9 mouse cellular contexts compared by ENCODE assay signal in genomic region chr13:13835180-13835579, GRCm38 (mm10). TPM values are rescaled to one million over a fixed set of nuclear protein-coding genes. Genes with fewer than 3 reads are reported as not detected.
DNase-seq lines count a peak whose midpoint lies in the region; ATAC-seq and TF ChIP-seq lines count a peak whose summit lies in the region.
"Had no signal": no experiment of that assay in that cellular context is flagged by ENCODE, and none has a peak within 500 bp of the region (broad histone marks: within the 10 kb centered on the region; RNA-seq: fewer than 3 reads in every experiment).

No protein-coding gene starts in this region.

- H3K4me3 ChIP-seq in kidney, embryonic 14.5 days (ENCODE audit: low read length) = no peak overlapping the region
- no peak overlapping the region for H3K4me3 ChIP-seq in MEL (ENCODE audit: control insufficient read depth in 1 of 2, insufficient read depth in 1 of 2, low read depth in 2 of 2, low read length in 2 of 2)
- H3K4me3 ChIP-seq in cortical plate, adult 2 months (ENCODE audit: insufficient read depth, low read length) = no peak overlapping the region
- H3K4me3 ChIP-seq in forebrain, embryonic 13.5 days = no peak overlapping the region
- H3K4me3 ChIP-seq: limb, embryonic 15.5 days had no signal

- H3K9me3 ChIP-seq in kidney, embryonic 14.5 days (ENCODE audit: control insufficient read depth, low read length) = peaks cover 4% of the 10 kb centered on the region
- H3K9me3 ChIP-seq in MEL (replicated peaks; ENCODE audit: insufficient read depth, low read length) = no peaks in the 10 kb centered on the region
- peaks cover 15% of the 10 kb centered on the region for H3K9me3 ChIP-seq in forebrain, embryonic 13.5 days (replicated peaks)

- no peak for TF ChIP-seq POLR2A in MEL (IDR thresholded peaks at IDR 0.05; ENCODE audit: control insufficient read depth in 1 of 2, insufficient read depth in 1 of 2, low read depth in 1 of 2, low read length in 2 of 2, poor library complexity in 1 of 2)
- TF ChIP-seq POLR2A in cortical plate, adult 2 months (IDR thresholded peaks at IDR 0.05; ENCODE audit: extremely low read depth, insufficient read depth, low read length) = no peak

- WGBS in kidney, embryonic 14.5 days = 66% methylated on average over 2 of the region's 2 CpGs
- 68% methylated on average over 2 of the region's 2 CpGs for WGBS in forebrain, embryonic 13.5 days

- H3K36me3 ChIP-seq in kidney, embryonic 14.5 days (ENCODE audit: control insufficient read depth, insufficient read depth, low read length) = no peaks in the 10 kb centered on the region
- no peaks in the 10 kb centered on the region for H3K36me3 ChIP-seq in MEL (ENCODE audit: control insufficient read depth in 1 of 2, insufficient read depth in 2 of 2, low read length in 2 of 2)
- no peaks in the 10 kb centered on the region for H3K36me3 ChIP-seq in forebrain, embryonic 13.5 days (ENCODE audit: poor library complexity, severe bottlenecking)
- H3K36me3 ChIP-seq: limb, embryonic 15.5 days had no signal

- ATAC-seq in kidney, embryonic 14.5 days (ENCODE audit: low FRiP score, low TSS enrichment) = no peak
- no peak for ATAC-seq in forebrain, embryonic 13.5 days

- TF ChIP-seq CTCF in MEL (IDR thresholded peaks at IDR 0.05 in 2 of 3, conservative IDR thresholded peaks at IDR 0.05 in 1 of 3; ENCODE audit: control insufficient read depth in 1 of 3, insufficient read depth in 1 of 3, low read depth in 2 of 3, low read length in 3 of 3, poor library complexity in 1 of 3, severe bottlenecking in 1 of 3) = peak; percentile 58 to 88 (median 86)
- TF ChIP-seq CTCF in cortical plate, adult 2 months (IDR thresholded peaks at IDR 0.05; ENCODE audit: extremely low read depth, insufficient read depth, low read length) = 0 out of 2 replicates have a peak, but pooled peaks have one; percentile 7

- TF ChIP-seq RAD21 in MEL (IDR thresholded peaks at IDR 0.05; ENCODE audit: low read depth, low read length) = peak; percentile 87

- H3K27ac ChIP-seq in kidney, embryonic 14.5 days (ENCODE audit: low read depth, low read length) = no peak overlapping the region
- H3K27ac ChIP-seq in MEL (ENCODE audit: control insufficient read depth, low read depth, low read length) = no peak overlapping the region
- no peak overlapping the region for H3K27ac ChIP-seq in cortical plate, adult 2 months (ENCODE audit: insufficient read depth, low read length)
- H3K27ac ChIP-seq in forebrain, embryonic 13.5 days = no peak overlapping the region
- H3K27ac ChIP-seq: limb, embryonic 15.5 days had no signal

- H3K4me2 ChIP-seq in kidney, embryonic 14.5 days (replicated peaks; ENCODE audit: low read depth, low read length) = no peak overlapping the region
- no peak overlapping the region for H3K4me2 ChIP-seq in forebrain, embryonic 13.5 days
- H3K4me2 ChIP-seq: heart, embryonic 11.5 days; limb, embryonic 15.5 days had no signal

- DNase-seq in kidney, postnatal 10 days = peak; percentile 15
- DNase-seq in MEL (ENCODE audit: low read depth, low spot score) = peak; percentile 75
- peak; percentile 22 to 68 for DNase-seq in spleen, postnatal 4 days (ENCODE audit: low spot score in 2 of 2)
- DNase-seq in layer of hippocampus, postnatal 36 days = no peak

- H3K9ac ChIP-seq in kidney, embryonic 14.5 days (ENCODE audit: low read depth, low read length) = no peak overlapping the region
- H3K9ac ChIP-seq in MEL (ENCODE audit: control insufficient read depth, low read depth, low read length, poor library complexity, severe bottlenecking) = no peak overlapping the region
- H3K9ac ChIP-seq in forebrain, embryonic 13.5 days = no peak overlapping the region
- H3K9ac ChIP-seq: limb, embryonic 15.5 days had no signal

- no peaks in the 10 kb centered on the region for H3K4me1 ChIP-seq in kidney, embryonic 14.5 days (ENCODE audit: control insufficient read depth, insufficient read depth, low read length)
- H3K4me1 ChIP-seq in MEL (ENCODE audit: control insufficient read depth in 1 of 2, insufficient read depth in 2 of 2, low read length in 2 of 2) = no peaks in the 10 kb centered on the region
- H3K4me1 ChIP-seq in cortical plate, adult 2 months (ENCODE audit: control insufficient read depth, insufficient read depth, low read length) = no peaks in the 10 kb centered on the region
- no peaks in the 10 kb centered on the region for H3K4me1 ChIP-seq in forebrain, embryonic 13.5 days
- H3K4me1 ChIP-seq: limb, embryonic 15.5 days had no signal

- no peaks in the 10 kb centered on the region for H3K79me2 ChIP-seq in MEL (ENCODE audit: control insufficient read depth, insufficient read depth, low read length, poor library complexity)

- no peaks in the 10 kb centered on the region for H3K27me3 ChIP-seq in kidney, embryonic 14.5 days (ENCODE audit: control insufficient read depth, insufficient read depth, low read length)
- H3K27me3 ChIP-seq in MEL (ENCODE audit: control insufficient read depth in 1 of 2, insufficient read depth in 2 of 2, low read length in 2 of 2) = no peaks in the 10 kb centered on the region
- no peaks in the 10 kb centered on the region for H3K27me3 ChIP-seq in forebrain, embryonic 13.5 days
- H3K27me3 ChIP-seq: limb, embryonic 15.5 days had no signal

- no peak for TF ChIP-seq EP300 in MEL (IDR thresholded peaks at IDR 0.05; ENCODE audit: low read depth in 1 of 2, low read length in 2 of 2)

TF ChIP-seq in MEL, 35 proteins besides CTCF, POLR2A, EP300 and RAD21:
- peak; percentile 90 for TF ChIP-seq SMC3 (IDR thresholded peaks at IDR 0.05; ENCODE audit: low read depth, low read length)
- no peak for TF ChIP-seq POLR2AphosphoS2 (IDR thresholded peaks at IDR 0.05; ENCODE audit: low read length)
- no peak for TF ChIP-seq E2F4 (IDR thresholded peaks at IDR 0.05; ENCODE audit: borderline replicate concordance, low read depth, low read length)
- TF ChIP-seq ZC3H11A (IDR thresholded peaks at IDR 0.05; ENCODE audit: low read depth, low read length) = peak; percentile 76
- no peak for TF ChIP-seq MEF2A (IDR thresholded peaks at IDR 0.05; ENCODE audit: extremely low read depth, insufficient replicate concordance, low read depth, low read length, poor library complexity, severe bottlenecking)
- TF ChIP-seq ZNF384 (IDR thresholded peaks at IDR 0.05; ENCODE audit: low read depth, low read length) = no peak
- no peak for TF ChIP-seq CHD1 (IDR thresholded peaks at IDR 0.05; ENCODE audit: low read depth, low read length)
- no peak for TF ChIP-seq SIN3A (IDR thresholded peaks at IDR 0.05; ENCODE audit: low read length)
- no peak for TF ChIP-seq ETS1 (IDR thresholded peaks at IDR 0.05; ENCODE audit: low read depth, low read length)

RNA-seq across cellular contexts. Expression of gene Gng4, which starts 51.3 kb away (rescaled TPM):
- 0.19 and 0.24 TPM in 2 replicates for polyA plus RNA-seq in kidney, embryonic 14.5 days (2014; fragmentation: Nextera tagmentation; extraction: Ambion mirVana)
- not detected in 2 replicates for total RNA-seq in MEL (2012; rRNA removed)
- not detected for polyA plus RNA-seq in MEL (2012; ENCODE audit: insufficient read depth in 1 of 2, insufficient read length in 2 of 2, low read depth in 1 of 2, low replicate concordance in 2 of 2, missing spikeins in 1 of 2)
- polyA plus RNA-seq in cortical plate, adult 2 months (2012; rRNA removed) = 28.9 and 38.8 TPM in 2 replicates
- 10 to 100 TPM; 18.8 to 20.3 TPM for total RNA-seq in layer of hippocampus, postnatal 36 days (2021)
- polyA plus RNA-seq in forebrain, embryonic 13.5 days (2015; fragmentation: Nextera tagmentation; extraction: Ambion mirVana) = 7.4 and 8.8 TPM in 2 replicates

Comparison
In these comparisons a context has a peak if more than half of its experiments do, and no peak if none do; other contexts are left out.
1. DNase-seq: peak in kidney, postnatal 10 days (single experiment), MEL (single experiment) and spleen, postnatal 4 days (2 of 2); none in layer of hippocampus, postnatal 36 days (0 of 2).